Mouse (Mus musculus) mature B cell (primary cell): Measurements from ENCODE around the gene Gen1.

Source experiments
- in situ Hi-C: fragments of 300-500 bp; cut with MboI; formaldehyde crosslinking; loops from 2 replicates; pipeline ENCODE4 v1.14.3; 2019

The Gen1 gene

GRCm38 (mm10) chr12:11223090-11223489, 42.5 kb downstream of the Gen1 start:
- in situ Hi-C loops = no loop called here

GRCm38 (mm10) chr12:11222566-11222965, 43.0 kb downstream of the Gen1 start:
- in situ Hi-C loops = no loop called here

GRCm38 (mm10) chr12:11221524-11222330, 43.9 kb downstream of the Gen1 start:
- in situ Hi-C loops = no loop called here

- in situ Hi-C loops = no loop called here
Measured at GRCm38 (mm10) chr12:11217726-11218250, 47.8 kb downstream of the Gen1 start.

- in situ Hi-C loops = no loop called here
Measured at GRCm38 (mm10) chr12:11216454-11216853, 49.1 kb downstream of the Gen1 start.

GRCm38 (mm10) chr12:11215555-11215954, 50.0 kb downstream of the Gen1 start:
- in situ Hi-C loops = no loop called here

GRCm38 (mm10) chr12:11214776-11215175, 50.8 kb downstream of the Gen1 start:
- in situ Hi-C loops = no loop called here

GRCm38 (mm10) chr12:11212881-11213280, 52.7 kb downstream of the Gen1 start:
- in situ Hi-C loops = no loop called here

- in situ Hi-C loops = no loop called here
Measured at GRCm38 (mm10) chr12:11210361-11210760, 55.2 kb downstream of the Gen1 start.

- in situ Hi-C loops = no loop called here
Measured at GRCm38 (mm10) chr12:11209636-11210035, 56.0 kb downstream of the Gen1 start.

GRCm38 (mm10) chr12:11208872-11209271, 56.7 kb downstream of the Gen1 start, which contains the start of gene Msgn1:
TSS of gene Msgn1 (minus strand) at chr12:11208972.
- in situ Hi-C loops = no loop called here

- in situ Hi-C loops = no loop called here
Measured at GRCm38 (mm10) chr12:11206321-11206720, 59.3 kb downstream of the Gen1 start.

- in situ Hi-C loops = no loop called here
Measured at GRCm38 (mm10) chr12:11203694-11204665, 61.6 kb downstream of the Gen1 start.

GRCm38 (mm10) chr12:11202476-11202875, 63.1 kb downstream of the Gen1 start:
- in situ Hi-C loops = no loop called here

GRCm38 (mm10) chr12:11200711-11201110, 64.9 kb downstream of the Gen1 start:
- in situ Hi-C loops = no loop called here

- in situ Hi-C loops = loop anchor here (10.0 kb wide), 1 partner anchor 126 kb away; no protein-coding TSS in a partner anchor
Measured at GRCm38 (mm10) chr12:11198551-11198950, 67.0 kb downstream of the Gen1 start.

- in situ Hi-C loops = loop anchor here (10.0 kb wide), 1 partner anchor 127 kb away; no protein-coding TSS in a partner anchor
Measured at GRCm38 (mm10) chr12:11198026-11198425, 67.6 kb downstream of the Gen1 start.

- in situ Hi-C loops = loop anchor here (10.0 kb wide), 1 partner anchor 128 kb away; no protein-coding TSS in a partner anchor
Measured at GRCm38 (mm10) chr12:11196830-11197229, 68.8 kb downstream of the Gen1 start.

GRCm38 (mm10) chr12:11196142-11196597, 69.4 kb downstream of the Gen1 start:
- in situ Hi-C loops = loop anchor here (10.0 kb wide), 1 partner anchor 129 kb away; no protein-coding TSS in a partner anchor

GRCm38 (mm10) chr12:11195031-11195430, 70.6 kb downstream of the Gen1 start:
- in situ Hi-C loops = loop anchor here (10.0 kb wide), 1 partner anchor 130 kb away; no protein-coding TSS in a partner anchor
